Mouse (Mus musculus): ENCODE measurements around the gene Olfr346. TPM values are rescaled to one million over a fixed set of nuclear protein-coding genes. Genes with fewer than 3 reads are reported as not detected.

Gene Olfr346
- not detected for total RNA-seq (2023)

GRCm38 (mm10) chr2:36685488-36685887, at the start of gene Olfr346:
Olfr346 (plus strand) TSS chr2:36685788.

GRCm38 (mm10) chr2:36639741-36640140, 45.8 kb upstream of the Olfr346 start, which contains the start of gene Olfr345:
Olfr345 (plus strand) TSS chr2:36640041.

GRCm38 (mm10) chr2:36731602-36732001, 46.0 kb downstream of the Olfr346 start, which contains the start of gene Olfr347:
Olfr347 (plus strand) TSS chr2:36731902.

Other genes starting within 250 kb of the Olfr346 start
- not detected for gene Olfr340, start 233.2 kb upstream of the Olfr346 start, total RNA-seq (2023)
- not detected for gene Olfr341, start 203.3 kb upstream of the Olfr346 start, total RNA-seq (2023)
- not detected for gene Olfr342, start 160.8 kb upstream of the Olfr346 start, total RNA-seq (2023)
- gene Olfr344, start 119.1 kb upstream of the Olfr346 start, total RNA-seq (2023), result under 1 TPM in 1 of 2 experiments, not detected in 1; 0.04 TPM
- gene Olfr345, start 45.7 kb upstream of the Olfr346 start, total RNA-seq (2023), result not detected
- gene Olfr347, start 46.1 kb downstream of the Olfr346 start, total RNA-seq (2023), result not detected
- not detected for gene Olfr348, start 98.5 kb downstream of the Olfr346 start, total RNA-seq (2023)
- gene Olfr50, start 104.8 kb downstream of the Olfr346 start, total RNA-seq (2023), result not detected
- gene Olfr3, start 131.2 kb downstream of the Olfr346 start, total RNA-seq (2023), result not detected
- not detected for gene Olfr350, start 160.5 kb downstream of the Olfr346 start, total RNA-seq (2023)
- gene Olfr351, start 176.9 kb downstream of the Olfr346 start, total RNA-seq (2023), result not detected
- not detected for gene Olfr352, start 182.7 kb downstream of the Olfr346 start, total RNA-seq (2023)
- not detected for gene Olfr353, start 207.1 kb downstream of the Olfr346 start, total RNA-seq (2023)
- not detected for gene Olfr354, start 219.9 kb downstream of the Olfr346 start, total RNA-seq (2023)
- gene Olfr355, start 243.1 kb downstream of the Olfr346 start, total RNA-seq (2023), result not detected